Mouse (Mus musculus): ENCODE measurements around the gene Pex19.

Pex19 gene

DNA sequence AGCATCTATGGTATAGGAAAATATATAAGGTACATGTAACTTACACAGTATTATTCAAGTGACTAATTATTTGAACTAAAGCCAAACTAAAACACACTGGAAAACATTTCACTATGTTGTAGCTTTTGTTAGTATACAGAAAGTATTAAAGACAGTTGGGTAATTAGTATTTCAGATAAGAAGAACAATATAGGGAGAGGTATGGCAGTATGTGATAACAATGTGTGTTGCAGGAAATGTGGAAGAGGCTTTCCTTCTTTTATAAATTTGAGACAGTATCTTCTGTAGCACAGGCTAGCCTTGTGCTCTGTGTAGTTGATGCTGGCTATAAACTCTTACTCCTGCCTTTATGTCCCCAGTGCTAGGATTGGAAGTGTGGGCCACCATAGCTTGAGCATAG, 57.4 kb downstream of the Pex19 start:
- DNase-seq (ENCODE audit: low spot score), result no peak
